Mouse (Mus musculus) heart, postnatal 14 days (tissue): Measurements from ENCODE around the gene Wdr25. TPM values are rescaled to one million over a fixed set of nuclear protein-coding genes. Genes with fewer than 3 reads are reported as not detected.

Experiments
- DNase-seq, 2 experiments: peaks; one replicate each; pipeline ENCODE4 v3.0.0; 2021 to 2022
- intact Hi-C: fragments of 180-260 bp; cut with DNase I; formaldehyde crosslinking; loops from one replicate; pipeline ENCODE4 v1.15.1; 2025
- total RNA-seq, 2 experiments: library from RNA; stranded (reverse); gene quantifications; 2 replicates each; pipeline ENCODE4 v1.2.3; 2021

The Wdr25 gene
- total RNA-seq, 2 experiments from 2014 or later, result 4.7 to 6.5 TPM

- intact Hi-C loops, result loop anchor here (5.0 kb wide), 3 partner anchors 82 to 137 kb away; no protein-coding TSS in a partner anchor
- peak; percentile 94 to 96 for DNase-seq
Observed at GRCm38 (mm10) chr12:108893715-108894431, 442 bp downstream of the Wdr25 start, which contains the start of gene Wars. Wars (minus strand) TSS chr12:108894174.

DNA sequence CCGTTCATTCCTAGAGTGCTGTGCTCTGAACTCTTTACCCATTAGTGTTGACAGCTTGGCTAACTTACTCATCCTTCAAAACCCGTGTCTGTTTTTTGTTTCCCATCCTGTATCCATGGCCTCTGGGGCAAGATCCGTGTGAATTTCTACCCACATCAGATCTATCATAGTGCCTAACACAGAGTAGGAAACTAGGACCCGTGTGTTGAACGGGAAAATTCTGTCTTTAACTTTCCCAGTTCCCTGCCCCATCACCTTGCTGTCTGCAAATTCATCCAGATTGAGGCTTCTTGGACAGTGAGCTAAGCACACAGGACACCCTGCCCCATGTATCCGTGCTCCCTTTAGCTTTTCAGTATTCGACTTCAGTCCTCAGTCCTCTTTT is 993 bp downstream of the Wdr25 start:
- intact Hi-C loops, result loop anchor here (5.0 kb wide), 3 partner anchors 82 to 137 kb away; no protein-coding TSS in a partner anchor
- DNase-seq, result no peak

GRCm38 (mm10) chr12:108896006-108896405 is 2.6 kb downstream of the Wdr25 start:
- intact Hi-C loops, result no loop called here
- DNase-seq, result peak in 1 of 2 experiments; percentile 41

DNA sequence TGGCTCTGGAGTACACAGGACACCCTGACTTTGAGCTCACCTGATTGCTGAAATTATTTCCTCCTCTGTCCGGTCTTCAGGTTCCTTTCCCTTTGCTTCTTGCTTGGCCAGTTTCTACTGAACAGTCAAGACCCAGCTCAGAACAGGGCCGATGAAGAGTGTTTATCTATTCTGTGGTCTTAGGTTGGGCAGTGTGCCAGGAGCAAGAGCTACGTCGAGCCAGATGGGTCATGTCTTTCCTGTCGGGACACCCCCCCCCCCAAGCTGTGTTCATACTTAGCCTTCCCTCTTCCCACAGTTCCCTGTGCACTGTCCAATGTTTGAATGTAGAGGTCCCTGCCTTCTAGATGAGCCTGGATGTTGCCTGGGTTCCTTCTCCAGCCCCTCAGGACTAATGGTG is 7.9 kb downstream of the Wdr25 start:
- intact Hi-C loops, result loop anchor here (5.0 to 10.0 kb wide), 3 partner anchors 703 to 1496 kb away; partner anchors contain the start of gene Rtl1
- no peak for DNase-seq

GRCm38 (mm10) chr12:108902940-108903339 is 9.5 kb downstream of the Wdr25 start:
- intact Hi-C loops, result loop anchor here (5.0 to 10.0 kb wide), 3 partner anchors 702 to 1494 kb away; partner anchors contain the start of gene Rtl1
- DNase-seq, result peak; percentile 54 to 73

GRCm38 (mm10) chr12:108903600-108904275 is 10.3 kb downstream of the Wdr25 start:
- peak; percentile 43 to 70 for DNase-seq
- intact Hi-C loops, result loop anchor here (1.0 to 10.0 kb wide), 4 partner anchors 491 to 1494 kb away; partner anchors contain the start of gene Rtl1

DNA sequence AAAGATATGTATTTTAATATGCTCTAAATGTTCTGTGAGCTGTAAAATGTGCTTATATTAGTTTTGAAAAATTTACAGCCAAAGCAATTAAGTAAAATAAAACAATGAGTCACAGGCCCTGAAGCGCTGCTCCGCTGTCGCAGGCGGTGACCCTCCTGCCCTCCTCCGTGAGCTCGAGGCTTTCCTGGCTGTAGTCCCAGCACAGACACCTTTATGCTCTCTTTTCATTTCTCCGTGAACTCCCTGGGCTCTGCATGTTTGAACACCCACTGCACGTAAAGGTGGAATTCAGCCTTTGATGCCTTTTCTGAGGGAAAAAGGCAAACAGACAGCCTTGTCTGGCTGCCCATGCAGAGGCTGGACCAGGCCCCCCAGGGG is 10.8 kb downstream of the Wdr25 start:
- intact Hi-C loops, result loop anchor here (1.0 to 10.0 kb wide), 4 partner anchors 490 to 1493 kb away; partner anchors contain the start of gene Rtl1
- no peak for DNase-seq

DNA sequence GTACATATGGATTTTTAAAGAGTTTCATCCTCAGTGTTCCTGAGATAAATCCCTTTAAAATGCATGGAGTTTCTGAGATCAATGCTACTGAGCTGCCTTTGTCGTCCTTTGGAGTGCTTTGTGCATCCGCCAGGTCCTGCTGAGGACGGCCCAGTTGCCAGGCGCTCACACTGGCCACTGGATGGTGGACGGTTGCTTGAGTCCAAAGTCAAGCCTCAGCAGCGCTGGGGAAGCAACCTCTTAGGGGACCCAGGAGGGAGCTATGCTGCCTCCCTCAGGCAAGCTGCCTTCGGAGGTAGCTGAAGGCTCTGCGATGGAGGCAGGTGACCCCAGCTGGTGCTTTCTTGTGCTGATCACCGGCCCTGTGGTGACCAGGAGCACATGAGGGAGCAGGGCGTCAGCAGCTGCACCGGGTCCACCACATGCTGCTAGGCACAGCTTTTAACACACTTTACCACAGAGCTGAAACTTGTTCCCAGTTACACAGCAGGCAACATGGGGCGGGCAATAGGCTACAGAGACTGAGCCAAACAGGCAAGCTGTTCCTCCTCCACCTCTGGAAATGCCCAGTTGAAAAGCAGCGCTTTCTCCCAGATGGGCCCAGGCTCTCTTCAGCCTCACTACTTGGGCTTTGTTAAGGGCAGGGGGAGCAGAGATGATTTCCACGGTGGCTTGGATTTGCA is 12.3 kb downstream of the Wdr25 start:
- DNase-seq, result no peak
- intact Hi-C loops, result loop anchor here (10.0 kb wide), 1 partner anchor 699 kb away; the partner anchor contains the start of gene Rtl1

- DNase-seq, result no peak
- intact Hi-C loops, result loop anchor here (10.0 kb wide), 1 partner anchor 698 kb away; the partner anchor contains the start of gene Rtl1
Observed at GRCm38 (mm10) chr12:108906398-108906797, 13.0 kb downstream of the Wdr25 start.

GRCm38 (mm10) chr12:108909846-108910433 is 16.5 kb downstream of the Wdr25 start:
- intact Hi-C loops, result loop anchor here (10.0 kb wide), 1 partner anchor 695 kb away; the partner anchor contains the start of gene Rtl1
- no peak for DNase-seq

- intact Hi-C loops, result no loop called here
- no peak for DNase-seq
Observed at GRCm38 (mm10) chr12:108912442-108912841, 19.0 kb downstream of the Wdr25 start.

- intact Hi-C loops, result no loop called here
Observed at GRCm38 (mm10) chr12:108914198-108914597, 20.8 kb downstream of the Wdr25 start.

DNA sequence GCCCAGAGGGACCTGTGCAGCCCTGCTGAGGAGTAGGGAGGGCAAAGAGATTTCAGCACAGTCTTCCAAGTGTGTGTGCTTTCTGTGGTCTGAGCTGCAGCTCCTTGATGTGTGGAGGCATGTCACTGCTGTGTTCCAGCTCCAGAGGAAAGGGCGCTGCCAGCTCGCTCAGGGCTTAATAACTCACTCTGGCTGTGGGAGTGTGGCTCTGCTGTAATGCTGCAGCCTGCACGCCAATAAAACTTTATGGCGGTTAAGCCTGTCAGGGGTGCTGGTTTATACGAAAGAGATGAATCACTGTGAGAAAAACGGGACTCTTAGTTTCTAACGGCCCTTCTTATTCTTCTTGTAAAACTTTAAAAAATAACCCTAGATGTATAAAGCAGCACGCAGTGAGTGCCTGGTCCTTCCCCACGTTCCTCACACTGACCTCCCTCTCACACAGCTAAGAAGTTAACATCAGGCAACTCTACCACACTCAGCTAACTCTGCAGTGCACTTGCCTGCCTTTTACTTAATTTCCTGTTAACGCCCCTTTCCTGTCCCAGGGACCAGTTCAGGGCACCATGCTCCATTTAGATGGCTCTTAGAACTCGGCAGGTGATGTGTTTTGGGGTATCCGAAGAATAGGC is 21.4 kb downstream of the Wdr25 start:
- intact Hi-C loops, result no loop called here
- no peak for DNase-seq

More at GRCm38 (mm10) chr12:108914198-108914597, 20.8 kb downstream of the Wdr25 start:
- DNase-seq, result no peak

GRCm38 (mm10) chr12:108915893-108916292 is 22.5 kb downstream of the Wdr25 start:
- intact Hi-C loops, result no loop called here

DNA sequence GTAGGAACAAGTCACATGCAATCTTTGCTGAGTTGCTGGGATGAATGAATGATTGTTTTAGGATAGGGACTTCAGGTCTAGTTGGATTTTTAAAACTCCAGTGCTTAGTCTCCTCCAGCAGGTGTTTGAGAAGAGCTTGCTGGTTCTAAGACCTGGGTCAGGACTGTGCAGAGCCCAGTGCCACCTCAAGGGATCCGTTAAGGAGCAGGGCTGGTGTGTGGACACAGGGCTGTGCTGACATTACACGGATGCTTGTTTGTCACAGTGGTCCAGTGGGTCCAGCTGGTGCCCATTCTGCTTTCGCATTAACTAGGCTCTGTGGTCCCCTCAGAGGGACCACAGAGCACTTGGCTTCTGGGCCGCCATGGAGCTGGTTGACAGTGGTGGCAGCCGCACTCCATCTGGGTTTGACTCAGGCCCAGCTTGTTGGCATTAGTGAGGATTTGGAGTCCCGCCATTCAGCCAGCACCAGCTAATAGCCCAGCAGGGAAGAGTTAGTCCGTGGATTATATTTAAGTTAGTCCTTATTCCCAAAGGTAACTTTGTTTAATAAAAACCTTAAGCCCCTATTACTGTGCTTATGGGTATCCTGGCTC is 23.1 kb downstream of the Wdr25 start:
- intact Hi-C loops, result no loop called here
- no peak for DNase-seq

More at GRCm38 (mm10) chr12:108915893-108916292, 22.5 kb downstream of the Wdr25 start:
- DNase-seq, result peak; percentile 13 to 30

GRCm38 (mm10) chr12:108917509-108917908 is 24.1 kb downstream of the Wdr25 start:
- no peak for DNase-seq
- intact Hi-C loops, result no loop called here

GRCm38 (mm10) chr12:108918753-108919152 is 25.3 kb downstream of the Wdr25 start:
- intact Hi-C loops, result no loop called here
- no peak for DNase-seq

DNA sequence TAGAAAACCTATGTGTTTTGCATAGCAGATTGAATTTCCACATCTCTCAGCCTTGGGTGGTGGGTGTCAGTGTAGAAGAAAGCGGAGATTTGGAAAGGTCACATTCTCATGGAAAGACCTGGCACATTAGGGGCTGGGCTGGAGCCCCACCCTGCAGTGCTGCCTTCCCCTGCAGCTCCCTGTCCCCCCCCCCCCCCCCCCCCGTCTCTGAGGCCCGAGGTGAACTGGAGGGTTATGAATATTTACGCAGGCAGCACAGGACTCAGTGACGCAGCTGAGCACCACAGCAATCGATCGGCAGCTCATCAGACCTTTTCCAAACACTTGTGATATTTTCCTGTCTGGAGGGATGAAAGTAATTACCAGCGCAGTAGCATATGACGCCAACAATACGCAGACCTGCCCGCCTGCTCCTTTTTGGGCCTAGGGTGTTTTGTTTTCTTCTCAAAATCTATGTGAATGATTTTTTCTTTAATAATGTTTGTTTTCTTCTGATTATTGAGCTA is 33.2 kb downstream of the Wdr25 start:
- DNase-seq, result no peak
- intact Hi-C loops, result no loop called here

GRCm38 (mm10) chr12:108928249-108928648 is 34.8 kb downstream of the Wdr25 start:
- DNase-seq, result no peak
- intact Hi-C loops, result no loop called here
